ENCODE assay signal across 9 mouse cellular contexts in genomic region chr9:64174766-64175165, GRCm38 (mm10). TPM values are rescaled to one million over a fixed set of nuclear protein-coding genes. Genes with fewer than 3 reads are reported as not detected.
DNase-seq lines count a peak whose midpoint lies in the region; ATAC-seq and TF ChIP-seq lines count a peak whose summit lies in the region.
"Had no signal": no experiment of that assay in that cellular context is flagged by ENCODE, and none has a peak within 500 bp of the region (broad histone marks: within the 10 kb centered on the region; RNA-seq: fewer than 3 reads in every experiment).

No protein-coding gene starts in this region.

- H3K36me3 ChIP-seq in liver, adult 2 months (ENCODE audit: control insufficient read depth, insufficient read depth, low read length) = peaks cover 35% of the 10 kb centered on the region
- peaks cover 45% of the 10 kb centered on the region for H3K36me3 ChIP-seq in embryonic facial prominence, embryonic 13.5 days
- H3K36me3 ChIP-seq in intestine, postnatal 0 days (ENCODE audit: control insufficient read depth, insufficient read depth) = peaks cover 34% of the 10 kb centered on the region
- peaks cover 39% of the 10 kb centered on the region for H3K36me3 ChIP-seq in neural tube, embryonic 15.5 days

- no peak for ATAC-seq in embryonic facial prominence, embryonic 13.5 days (ENCODE audit: insufficient number of reproducible peaks, insufficient read depth, low FRiP score, low TSS enrichment, low read depth)
- ATAC-seq in intestine, postnatal 0 days = no peak
- no peak for ATAC-seq in neural tube, embryonic 15.5 days (ENCODE audit: low FRiP score)
- ATAC-seq in inflammation-experienced regulatory T-cells, adult 6 months = no peak

- H3K4me3 ChIP-seq in liver, adult 2 months (ENCODE audit: insufficient read depth, low read depth, low read length) = peak overlapping the region; percentile 15; the same call in 1 of the 2 replicates
- H3K4me3 ChIP-seq in embryonic facial prominence, embryonic 13.5 days = peak overlapping the region; percentile 93
- H3K4me3 ChIP-seq in intestine, postnatal 0 days (ENCODE audit: low read depth, low read length) = no peak overlapping the region
- no peak overlapping the region; the same call in none of the 2 replicates for H3K4me3 ChIP-seq in neural tube, embryonic 15.5 days (replicated peaks)

- H3K79me2 ChIP-seq in liver, adult 2 months (ENCODE audit: control insufficient read depth, insufficient read depth, low read length) = peaks cover 1% of the 10 kb centered on the region; the same call in 1 of the 2 replicates

- no peak overlapping the region for H3K27ac ChIP-seq in liver, adult 2 months (replicated peaks; ENCODE audit: insufficient read depth, low read depth, low read length)
- H3K27ac ChIP-seq in embryonic facial prominence, embryonic 13.5 days = no peak overlapping the region
- H3K27ac ChIP-seq in intestine, postnatal 0 days (ENCODE audit: low read depth, low read length) = 0 out of 2 replicates have a peak overlapping the region, but pooled peaks have one; percentile 7
- H3K27ac ChIP-seq in neural tube, embryonic 15.5 days (replicated peaks) = no peak overlapping the region

- no peak for DNase-seq in liver, adult 2 months (ENCODE audit: extremely low read depth, low read depth, low spot score)
- no peak for DNase-seq in liver
- no peak for DNase-seq in frontal cortex, postnatal 25 days (ENCODE audit: low spot score in 2 of 2)
- DNase-seq in cerebellum, postnatal 10 days = no peak

- no peak for TF ChIP-seq CTCF in liver, adult 2 months (IDR thresholded peaks at IDR 0.05; ENCODE audit: low read depth, low read length)
- no peak for TF ChIP-seq CTCF in intestine, postnatal 0 days (IDR thresholded peaks at IDR 0.05; ENCODE audit: low read depth)

- H3K4me2 ChIP-seq in embryonic facial prominence, embryonic 13.5 days = peak overlapping the region; percentile 82
- H3K4me2 ChIP-seq in intestine, postnatal 0 days (replicated peaks; ENCODE audit: low read depth) = peak overlapping the region; percentile 76
- H3K4me2 ChIP-seq in neural tube, embryonic 15.5 days = peak overlapping the region; percentile 91

- peaks cover 9% of the 10 kb centered on the region for H3K4me1 ChIP-seq in liver, adult 2 months (ENCODE audit: control insufficient read depth, insufficient read depth, low read length)
- H3K4me1 ChIP-seq in embryonic facial prominence, embryonic 13.5 days = peaks cover 27% of the 10 kb centered on the region
- no peaks in the 10 kb centered on the region; the same call in 1 of the 2 replicates for H3K4me1 ChIP-seq in intestine, postnatal 0 days (replicated peaks; ENCODE audit: control insufficient read depth, insufficient read depth, low read length)
- H3K4me1 ChIP-seq in neural tube, embryonic 15.5 days = peaks cover 30% of the 10 kb centered on the region

- no peaks in the 10 kb centered on the region for H3K9me3 ChIP-seq in embryonic facial prominence, embryonic 13.5 days
- no peaks in the 10 kb centered on the region for H3K9me3 ChIP-seq in intestine, postnatal 0 days (ENCODE audit: control insufficient read depth)
- no peaks in the 10 kb centered on the region for H3K9me3 ChIP-seq in neural tube, embryonic 15.5 days (replicated peaks)

- H3K27me3 ChIP-seq in liver, adult 2 months (ENCODE audit: control insufficient read depth, insufficient read depth, low read length) = no peaks in the 10 kb centered on the region
- H3K27me3 ChIP-seq in embryonic facial prominence, embryonic 13.5 days = no peaks in the 10 kb centered on the region
- no peaks in the 10 kb centered on the region for H3K27me3 ChIP-seq in intestine, postnatal 0 days (replicated peaks; ENCODE audit: control insufficient read depth, insufficient read depth, low read length)
- no peaks in the 10 kb centered on the region for H3K27me3 ChIP-seq in neural tube, embryonic 15.5 days (replicated peaks)

- TF ChIP-seq POLR2A in liver, adult 2 months (IDR thresholded peaks at IDR 0.05; ENCODE audit: extremely low read depth, insufficient read depth, low read length) = no peak

- 21% methylated on average over 8 of the region's 8 CpGs for WGBS in liver, adult 2 months
- 70% methylated on average over 8 of the region's 8 CpGs for WGBS in embryonic facial prominence, embryonic 13.5 days
- 34% methylated on average over 8 of the region's 8 CpGs for WGBS in intestine, postnatal 0 days
- 72% methylated on average over 8 of the region's 8 CpGs for WGBS in neural tube, embryonic 15.5 days

- no peak overlapping the region for H3K9ac ChIP-seq in liver, adult 2 months (ENCODE audit: low read depth, low read length)
- H3K9ac ChIP-seq in embryonic facial prominence, embryonic 13.5 days = peak overlapping the region; percentile 93; the same call in 1 of the 2 replicates
- H3K9ac ChIP-seq in intestine, postnatal 0 days (ENCODE audit: low read depth, low read length) = no peak overlapping the region
- H3K9ac ChIP-seq in neural tube, embryonic 15.5 days (replicated peaks) = 0 out of 2 replicates have a peak overlapping the region, but pooled peaks have one; percentile 14

RNA-seq across cellular contexts. Expression of gene Rpl4, which starts 1.6 kb away (rescaled TPM):
- 401 and 408 TPM in 2 replicates for total RNA-seq in liver, adult 2 months (2014; rRNA removed)
- polyA plus RNA-seq in liver, adult 2 months (2012; rRNA removed) = 250 and 270 TPM in 2 replicates
- polyA plus RNA-seq in embryonic facial prominence, embryonic 13.5 days (2015; fragmentation: Nextera tagmentation; extraction: Ambion mirVana) = 1,232 and 1,302 TPM in 2 replicates
- polyA plus RNA-seq in intestine, postnatal 0 days (2015; fragmentation: Nextera tagmentation; extraction: Ambion mirVana) = 575 and 580 TPM in 2 replicates
- 564 and 746 TPM in 2 replicates for polyA plus RNA-seq in neural tube, embryonic 15.5 days (2015; fragmentation: Nextera tagmentation; extraction: Ambion mirVana)
- 1,000 to 10,000 TPM; 2,319 to 3,701 (median 3,342) TPM for polyA plus RNA-seq in inflammation-experienced regulatory T-cells, adult 6 months (2017; shearing (Covaris generic))

RNA-seq across cellular contexts. Expression of gene Zwilch, which starts 1.9 kb away (rescaled TPM):
- 0.94 and 1.6 TPM in 2 replicates for total RNA-seq in liver, adult 2 months (2014; rRNA removed)
- 0.12 and 0.25 TPM in 2 replicates for polyA plus RNA-seq in liver, adult 2 months (2012; rRNA removed)
- 21.9 and 22.7 TPM in 2 replicates for polyA plus RNA-seq in embryonic facial prominence, embryonic 13.5 days (2015; fragmentation: Nextera tagmentation; extraction: Ambion mirVana)
- 3.0 and 4.1 TPM in 2 replicates for polyA plus RNA-seq in intestine, postnatal 0 days (2015; fragmentation: Nextera tagmentation; extraction: Ambion mirVana)
- 6.0 and 8.1 TPM in 2 replicates for polyA plus RNA-seq in neural tube, embryonic 15.5 days (2015; fragmentation: Nextera tagmentation; extraction: Ambion mirVana)
- 10 to 100 TPM in 1 of 3 experiments, 1 to 10 TPM in 2; 4.2 to 12.4 (median 5.0) TPM for polyA plus RNA-seq in inflammation-experienced regulatory T-cells, adult 6 months (2017; shearing (Covaris generic))

RNA-seq across cellular contexts. Expression of gene Snapc5, which starts 4.3 kb away (rescaled TPM):
- 11.2 and 13.9 TPM in 2 replicates for total RNA-seq in liver, adult 2 months (2014; rRNA removed)
- 5.6 and 7.3 TPM in 2 replicates for polyA plus RNA-seq in liver, adult 2 months (2012; rRNA removed)
- polyA plus RNA-seq in embryonic facial prominence, embryonic 13.5 days (2015; fragmentation: Nextera tagmentation; extraction: Ambion mirVana) = 33.1 and 36.8 TPM in 2 replicates
- polyA plus RNA-seq in intestine, postnatal 0 days (2015; fragmentation: Nextera tagmentation; extraction: Ambion mirVana) = 32.9 and 36.7 TPM in 2 replicates
- polyA plus RNA-seq in neural tube, embryonic 15.5 days (2015; fragmentation: Nextera tagmentation; extraction: Ambion mirVana) = 34.9 and 37.1 TPM in 2 replicates
- polyA plus RNA-seq in inflammation-experienced regulatory T-cells, adult 6 months (2017; shearing (Covaris generic)) = 10 to 100 TPM; 55.9 to 72.3 (median 57.0) TPM

RNA-seq across cellular contexts. Expression of gene Lctl, which starts 57.8 kb away (rescaled TPM):
- total RNA-seq in liver, adult 2 months (2014; rRNA removed) = not detected in 2 replicates
- not detected in 2 replicates for polyA plus RNA-seq in liver, adult 2 months (2012; rRNA removed)
- not detected in 2 replicates for polyA plus RNA-seq in embryonic facial prominence, embryonic 13.5 days (2015; fragmentation: Nextera tagmentation; extraction: Ambion mirVana)
- polyA plus RNA-seq in intestine, postnatal 0 days (2015; fragmentation: Nextera tagmentation; extraction: Ambion mirVana) = 0.09 and 0.22 TPM in 2 replicates
- polyA plus RNA-seq in neural tube, embryonic 15.5 days (2015; fragmentation: Nextera tagmentation; extraction: Ambion mirVana) = not detected in 2 replicates
- not detected for polyA plus RNA-seq in inflammation-experienced regulatory T-cells, adult 6 months (2017; shearing (Covaris generic))
- total RNA-seq: left cerebral cortex, postnatal 10 days had no signal

Comparison
In these comparisons a context has a peak if more than half of its experiments do, and no peak if none do; other contexts are left out.
1. H3K4me3 ChIP-seq: peak in liver, adult 2 months (single experiment) and embryonic facial prominence, embryonic 13.5 days (single experiment); none in intestine, postnatal 0 days (single experiment) and neural tube, embryonic 15.5 days (single experiment).
2. H3K9ac ChIP-seq: peak in embryonic facial prominence, embryonic 13.5 days (single experiment) and neural tube, embryonic 15.5 days (single experiment); none in liver, adult 2 months (single experiment) and intestine, postnatal 0 days (single experiment).
3. Peak in every context shown above with its lines, with median percentiles within 50 percentile points of each other: H3K4me2 ChIP-seq.